Mouse (Mus musculus) G1E (cell line): ENCODE measurements around the gene Fam169b.

ENCODE experiments used
- CTCF ChIP-seq: IDR thresholded peaks from 2 replicates; pipeline ENCODE4 v1.5.1; 2012; ENCODE audit warnings: low read depth, low read length, inconsistent platforms, mixed read lengths
- GATA1 ChIP-seq: IDR thresholded peaks from 2 replicates; pipeline ENCODE4 v1.6.1; 2012; ENCODE audit warnings: borderline replicate concordance, low read length, inconsistent platforms, mixed read lengths
- GATA2 ChIP-seq: IDR thresholded peaks from 2 replicates; pipeline ENCODE4 v1.6.1; 2012; ENCODE audit warnings: low read depth, low read length, inconsistent platforms, borderline replicate concordance
- POLR2AphosphoS5 ChIP-seq: IDR thresholded peaks from 2 replicates; pipeline ENCODE4 v1.6.1; 2012; ENCODE audit warnings: low read depth, low read length, inconsistent platforms; ENCODE audit not compliant: insufficient replicate concordance
- TAL1 ChIP-seq: conservative IDR thresholded peaks from 2 replicates; pipeline ENCODE4 v1.6.1; 2012; ENCODE audit warnings: low read depth, low read length, inconsistent platforms, mixed read lengths

DNA sequence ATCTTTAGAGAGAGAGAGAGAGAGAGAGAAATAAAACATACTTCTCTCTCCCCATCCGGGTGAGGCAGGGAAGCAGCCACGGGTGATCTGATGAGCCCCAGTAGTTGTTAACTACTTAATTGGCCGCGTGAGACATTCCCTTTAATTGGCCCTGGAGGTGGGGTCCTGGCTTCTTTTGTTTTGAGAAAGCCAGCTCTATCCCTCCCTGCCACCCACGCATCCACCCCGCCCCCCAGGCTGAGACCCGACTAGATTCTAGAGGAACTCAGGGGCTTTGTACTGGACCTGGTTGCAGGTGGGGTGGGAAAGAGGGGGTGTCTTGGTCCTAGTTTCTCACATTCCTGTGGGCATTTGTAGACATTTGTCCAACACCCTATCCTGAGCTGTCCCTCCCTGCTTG lies 8.2 kb upstream of the Fam169b start:
- TF ChIP-seq CTCF (no peak), POLR2AphosphoS5 (no peak), TAL1 (no peak), GATA1 (no peak), GATA2 (no peak)
